Mouse (Mus musculus): Measurements from ENCODE around the gene Lcmt1.

DNA sequence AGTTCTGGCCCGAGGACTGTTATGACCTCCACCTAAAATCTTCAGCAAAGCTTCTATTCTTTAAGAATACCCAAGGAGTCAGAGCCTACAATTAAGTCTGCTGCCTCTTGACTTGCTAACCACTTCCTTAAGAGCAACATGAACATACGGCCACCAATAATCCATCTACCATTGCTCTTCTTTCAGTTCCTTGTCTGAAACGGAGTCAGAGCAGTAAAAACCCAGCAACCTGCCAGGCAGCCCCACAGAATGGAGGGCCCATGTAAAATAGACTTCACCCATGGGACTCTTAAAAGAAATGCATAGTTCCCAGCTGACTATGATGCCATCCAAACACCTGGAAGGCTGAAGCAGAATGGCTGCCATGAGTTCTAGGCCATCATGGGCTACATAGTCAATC is 13.4 kb upstream of the Lcmt1 start:
- TF ChIP-seq POLR2A (IDR thresholded peaks at IDR 0.05; ENCODE audit: borderline replicate concordance, extremely low read depth, low read depth, low read length) (no peak), CTCF (IDR thresholded peaks at IDR 0.05; ENCODE audit: insufficient read depth, low read length) (no peak)
